Mouse (Mus musculus) cerebellum, adult 2 months (tissue): ENCODE data around the gene Rer1.

Source experiments
- CTCF ChIP-seq: fragments of 200-500 bp; IDR thresholded peaks from 2 replicates; pipeline ENCODE4 v1.5.1; 2011; ENCODE audit warnings: low read depth, mild to moderate bottlenecking, control low read depth, low read length, moderate library complexity, borderline replicate concordance; ENCODE audit not compliant: insufficient read depth
- POLR2A ChIP-seq: fragments of 200-500 bp; IDR thresholded peaks from 2 replicates; pipeline ENCODE4 v1.6.1; 2011; ENCODE audit warnings: low read length, control low read depth, borderline replicate concordance; ENCODE audit not compliant: insufficient read depth

- peak; percentile 99 for TF ChIP-seq CTCF
- peak; percentile 26; the same call in 1 of the 2 replicates for TF ChIP-seq POLR2A
Measured at GRCm38 (mm10) chr4:155095238-155095900, 9.2 kb upstream of the Rer1 start.
